Mouse (Mus musculus): ENCODE measurements around the gene Rap1b. TPM values are rescaled to one million over a fixed set of nuclear protein-coding genes. Genes with fewer than 3 reads are reported as not detected.

The Rap1b gene
- total RNA-seq, 2 experiments from 2014 or later: 68.6 to 72.2 TPM

DNA sequence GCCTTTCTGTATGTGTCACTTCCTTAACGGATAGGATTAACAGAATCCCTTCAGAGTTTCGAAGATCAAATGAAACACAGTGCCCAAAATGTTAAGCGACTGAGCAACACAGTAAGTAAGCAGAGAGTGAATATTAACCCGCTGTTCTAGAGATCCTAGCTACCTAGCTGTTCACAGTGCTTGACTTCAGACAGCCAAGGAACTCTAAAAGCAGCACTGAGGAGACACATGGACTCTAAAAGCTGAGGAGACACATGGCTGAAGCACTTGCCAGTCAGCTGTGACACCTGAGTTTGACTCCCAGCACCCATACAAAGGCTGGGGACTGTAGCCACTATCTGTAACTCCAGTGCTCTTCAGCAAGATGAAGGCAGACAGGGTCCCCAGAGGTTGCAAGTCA, 16.8 kb downstream of the Rap1b start:
- intact Hi-C loops (cut with DNase I): no loop called here
- DNase-seq: no peak

DNA sequence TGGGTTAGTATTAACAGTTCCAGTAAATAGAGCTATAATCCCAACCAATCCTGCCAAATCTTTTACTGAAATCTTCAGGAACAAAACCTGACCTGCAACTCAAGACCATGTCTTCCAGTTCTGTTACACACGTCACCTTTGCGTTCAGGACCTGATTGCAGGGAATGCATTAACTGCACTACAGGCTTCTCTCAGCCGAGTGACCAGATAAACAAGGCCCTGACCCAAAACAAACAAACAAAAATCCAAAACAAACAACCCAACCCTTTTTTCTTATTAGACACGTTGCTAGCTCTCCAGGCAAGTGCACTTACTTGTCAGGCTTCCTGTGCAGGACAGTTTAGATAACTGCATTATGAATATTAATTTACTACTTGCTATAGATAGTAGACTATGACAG, 17.3 kb downstream of the Rap1b start:
- DNase-seq: no peak
- intact Hi-C loops (cut with DNase I): no loop called here

DNA sequence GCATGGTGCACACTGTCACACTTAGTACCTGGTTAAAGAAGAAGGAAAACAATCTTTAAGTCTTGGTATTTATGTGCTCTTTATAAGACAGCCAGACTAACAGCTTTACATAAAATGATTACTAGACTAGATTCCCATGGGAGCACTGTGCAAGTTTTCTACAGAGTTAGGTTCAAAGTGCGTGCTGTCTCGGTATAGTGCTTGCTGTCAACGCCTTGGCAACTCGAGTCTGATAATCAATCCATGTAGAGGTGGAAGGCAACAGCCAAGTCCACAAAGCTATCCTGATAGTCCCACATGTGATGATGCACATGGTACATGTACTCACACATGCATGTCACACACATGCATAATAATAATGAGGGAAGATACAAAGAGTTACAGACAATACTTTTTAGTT, 21.2 kb downstream of the Rap1b start:
- intact Hi-C loops (cut with DNase I): no loop called here
- no peak for DNase-seq

DNA sequence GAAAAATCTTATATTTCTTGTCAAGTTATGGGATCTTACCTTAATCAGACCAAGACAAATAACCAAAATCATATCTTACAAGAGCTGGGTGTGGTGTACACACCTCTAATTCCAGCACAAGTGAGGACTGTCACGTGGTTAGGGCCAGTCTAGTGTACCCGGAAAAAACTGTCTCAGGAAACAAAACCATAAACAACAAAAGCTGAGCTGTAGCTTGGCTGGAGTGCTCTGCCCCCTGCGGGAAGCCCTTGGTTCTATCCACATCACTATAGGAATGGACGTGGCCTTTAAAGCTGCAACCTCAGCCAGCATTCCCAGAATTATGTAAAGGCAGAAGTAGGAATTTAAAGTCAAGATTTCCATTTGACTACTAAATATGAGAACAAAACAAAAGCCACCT, 21.7 kb downstream of the Rap1b start:
- intact Hi-C loops (cut with DNase I): no loop called here
- DNase-seq: no peak

GRCm38 (mm10) chr10:117823321-117823720, 22.5 kb downstream of the Rap1b start:
- intact Hi-C loops (cut with DNase I): no loop called here

DNA sequence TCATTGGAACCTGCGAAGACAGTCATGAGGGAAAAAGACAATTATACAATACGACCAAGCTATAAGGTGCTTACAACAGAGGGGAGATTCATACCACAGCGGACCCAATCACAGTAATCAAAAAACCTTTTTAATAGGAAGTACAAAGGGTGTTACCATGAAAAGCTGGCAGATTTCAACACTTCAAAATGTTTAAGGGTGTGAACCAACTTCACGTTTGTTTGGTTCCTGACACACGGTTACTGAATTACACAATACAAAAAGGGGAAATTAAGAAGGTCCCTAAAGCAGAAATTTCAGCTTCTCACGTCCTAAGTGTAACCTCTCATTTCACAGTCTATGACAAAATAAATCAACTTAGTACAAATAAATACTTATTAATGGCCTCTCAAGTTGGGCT, 27.2 kb downstream of the Rap1b start:
- no peak for DNase-seq
- intact Hi-C loops (cut with DNase I): no loop called here

More at GRCm38 (mm10) chr10:117823321-117823720, 22.5 kb downstream of the Rap1b start:
- DNase-seq: no peak

- intact Hi-C loops (cut with DNase I): no loop called here
- no peak for DNase-seq
Observed at GRCm38 (mm10) chr10:117816721-117817120, 29.1 kb downstream of the Rap1b start.

DNA sequence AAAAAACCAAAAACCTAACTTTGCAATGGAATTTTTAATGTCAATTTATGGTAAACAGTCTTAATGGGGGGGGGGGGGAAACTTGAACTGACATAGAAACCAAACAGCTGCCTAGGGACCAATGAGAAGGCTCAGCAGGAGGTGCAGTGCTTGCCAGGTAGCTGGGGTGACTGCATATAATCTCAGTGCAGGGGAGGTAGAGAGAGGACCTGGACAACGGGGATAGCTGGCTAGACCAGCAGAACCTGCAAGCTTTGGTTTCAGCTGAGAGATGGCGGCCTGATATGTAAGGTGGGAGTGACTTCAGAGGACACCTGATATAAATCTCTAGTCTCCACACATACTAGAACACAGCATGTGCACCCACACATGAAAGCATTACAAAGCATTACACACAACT, 33.3 kb downstream of the Rap1b start:
- DNase-seq: no peak
- intact Hi-C loops (cut with DNase I): no loop called here

- DNase-seq: no peak
- intact Hi-C loops (cut with DNase I): no loop called here
Observed at GRCm38 (mm10) chr10:117811555-117811954, 34.3 kb downstream of the Rap1b start.

GRCm38 (mm10) chr10:117810506-117810905, 35.3 kb downstream of the Rap1b start:
- DNase-seq: no peak
- intact Hi-C loops (cut with DNase I): no loop called here

GRCm38 (mm10) chr10:117808068-117808467, 37.8 kb downstream of the Rap1b start:
- intact Hi-C loops (cut with DNase I): no loop called here
- DNase-seq: no peak

- no peak for DNase-seq
- intact Hi-C loops (cut with DNase I): no loop called here
Observed at GRCm38 (mm10) chr10:117805919-117806318, 39.9 kb downstream of the Rap1b start.

DNA sequence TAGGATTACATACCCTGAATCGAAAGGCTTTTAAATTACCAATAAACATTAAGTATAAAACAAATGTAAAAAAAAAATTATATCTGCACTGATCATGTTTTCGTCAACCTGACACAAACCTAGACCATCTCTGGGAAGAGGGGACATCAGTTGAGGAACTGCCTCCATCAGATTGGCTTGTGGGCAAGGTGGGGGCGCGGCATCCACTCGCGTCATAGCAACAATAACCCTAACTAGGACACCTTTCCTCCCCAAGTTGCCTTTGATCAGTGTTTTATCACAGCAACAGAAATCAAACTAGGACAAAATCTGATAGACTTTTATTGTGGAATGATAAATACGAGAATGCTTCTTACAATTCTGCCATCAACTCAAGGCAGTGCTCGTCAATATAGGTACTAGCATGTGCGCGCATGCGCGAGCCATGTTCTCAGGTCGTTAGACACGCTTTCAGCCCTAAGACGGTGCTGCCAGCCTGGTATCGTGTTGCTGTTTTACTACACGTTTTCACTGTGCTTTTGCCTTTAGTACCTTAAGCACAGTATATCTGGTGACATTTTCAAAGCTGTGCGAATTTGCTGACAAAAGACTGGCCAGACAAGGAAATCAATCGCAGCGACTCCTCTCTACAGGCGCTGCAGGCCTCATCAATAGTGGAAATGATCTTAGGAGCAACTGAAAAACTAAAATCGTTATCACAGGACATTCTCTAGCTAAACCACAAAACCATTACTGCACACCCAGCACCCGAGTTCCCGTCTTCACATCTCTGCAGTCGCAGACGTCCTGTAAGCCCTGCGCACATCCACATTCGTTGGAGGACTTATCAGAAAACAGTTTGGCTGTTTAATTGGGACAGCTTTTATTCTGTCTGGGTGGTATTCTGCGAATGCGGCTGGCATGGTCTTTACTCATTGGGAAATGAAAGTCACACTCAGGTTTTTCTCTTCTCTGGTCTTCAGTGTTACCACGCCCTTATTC, 41.7 kb downstream of the Rap1b start:
- intact Hi-C loops (cut with DNase I): no loop called here
- no peak for DNase-seq

GRCm38 (mm10) chr10:117801886-117802285, 43.9 kb downstream of the Rap1b start:
- no peak for DNase-seq
- intact Hi-C loops (cut with DNase I): no loop called here

GRCm38 (mm10) chr10:117799806-117800205, 46.0 kb downstream of the Rap1b start:
- intact Hi-C loops (cut with DNase I): no loop called here
- DNase-seq: no peak

GRCm38 (mm10) chr10:117798436-117799035, 47.3 kb downstream of the Rap1b start:
- no peak for DNase-seq
- intact Hi-C loops (cut with DNase I): no loop called here

GRCm38 (mm10) chr10:117797684-117798083, 48.2 kb downstream of the Rap1b start:
- no peak for DNase-seq
- intact Hi-C loops (cut with DNase I): no loop called here

- intact Hi-C loops (cut with DNase I): no loop called here
- DNase-seq: no peak
Observed at GRCm38 (mm10) chr10:117797106-117797505, 48.7 kb downstream of the Rap1b start.

DNA sequence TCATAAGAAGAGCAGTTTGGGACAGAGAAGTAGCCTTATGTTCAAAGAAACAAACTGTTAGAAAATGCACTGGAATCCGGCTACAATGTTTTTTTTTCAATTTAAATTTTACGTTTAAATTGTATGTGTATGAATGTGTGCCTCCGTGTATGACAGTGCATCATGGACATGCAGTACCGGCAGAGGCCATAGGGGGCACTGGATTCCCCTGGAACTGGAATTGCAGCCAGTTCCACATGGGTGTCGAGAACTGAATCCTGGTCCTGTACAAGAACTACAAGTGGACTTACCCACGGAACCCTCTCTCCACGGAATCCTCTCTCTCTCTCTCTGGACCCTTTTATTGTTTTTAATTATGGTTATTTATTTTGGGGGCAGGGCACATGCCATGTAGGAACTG, 49.7 kb downstream of the Rap1b start:
- DNase-seq: no peak
- intact Hi-C loops (cut with DNase I): no loop called here

- no peak for DNase-seq
- intact Hi-C loops (cut with DNase I): no loop called here
Observed at GRCm38 (mm10) chr10:117795206-117795605, 50.6 kb downstream of the Rap1b start.

GRCm38 (mm10) chr10:117793436-117794030, 52.3 kb downstream of the Rap1b start:
- no peak for DNase-seq
- intact Hi-C loops (cut with DNase I): loop anchor here (2.0 to 5.0 kb wide), 4 partner anchors 51 to 317 kb away; no protein-coding TSS in a partner anchor

Data from heart, postnatal 14 days (tissue).